Mouse (Mus musculus) G1E (cell line): Measurements from ENCODE around the gene Tcf21. TPM values are rescaled to one million over a fixed set of nuclear protein-coding genes. Genes with fewer than 3 reads are reported as not detected.

Experiments used
- ATAC-seq: 2 replicates; pipeline ENCODE4 v1.8.0; 2016; ENCODE audit warnings: mild to moderate bottlenecking; ENCODE audit not compliant: insufficient number of reproducible peaks, poor library complexity, low FRiP score, severe bottlenecking; ENCODE audit errors: extremely low read depth
- DNase-seq: peaks from one replicate; pipeline ENCODE4 v3.0.0; 2012; ENCODE audit warnings: low spot score
- H3K27me3 ChIP-seq: 2 replicates; pipeline ENCODE4 v1.6.1; 2012; ENCODE audit warnings: mild to moderate bottlenecking, low read length, inconsistent platforms; ENCODE audit not compliant: insufficient read depth
- H3K36me3 ChIP-seq: replicated peaks from 2 replicates; pipeline ENCODE3; 2012; ENCODE audit warnings: mild to moderate bottlenecking, inconsistent platforms
- H3K4me1 ChIP-seq: 2 replicates; pipeline ENCODE4 v1.6.1; 2012; ENCODE audit warnings: low read depth, low read length, inconsistent platforms, mixed read lengths; ENCODE audit not compliant: insufficient read depth
- H3K4me3 ChIP-seq: 2 replicates; pipeline ENCODE4 v1.5.1; 2012; ENCODE audit warnings: low read depth, mild to moderate bottlenecking, inconsistent platforms, low read length, moderate library complexity, mixed read lengths
- H3K9me3 ChIP-seq: replicated peaks from 2 replicates; pipeline ENCODE4 v1.6.1; 2012; ENCODE audit warnings: inconsistent platforms
- CTCF ChIP-seq: IDR thresholded peaks from 2 replicates; pipeline ENCODE4 v1.5.1; 2012; ENCODE audit warnings: low read depth, low read length, inconsistent platforms, mixed read lengths
- GATA1 ChIP-seq: IDR thresholded peaks from 2 replicates; pipeline ENCODE4 v1.6.1; 2012; ENCODE audit warnings: borderline replicate concordance, low read length, inconsistent platforms, mixed read lengths
- GATA2 ChIP-seq: IDR thresholded peaks from 2 replicates; pipeline ENCODE4 v1.6.1; 2012; ENCODE audit warnings: low read depth, low read length, inconsistent platforms, borderline replicate concordance
- POLR2AphosphoS5 ChIP-seq: IDR thresholded peaks from 2 replicates; pipeline ENCODE4 v1.6.1; 2012; ENCODE audit warnings: low read depth, low read length, inconsistent platforms; ENCODE audit not compliant: insufficient replicate concordance
- TAL1 ChIP-seq: conservative IDR thresholded peaks from 2 replicates; pipeline ENCODE4 v1.6.1; 2012; ENCODE audit warnings: low read depth, low read length, inconsistent platforms, mixed read lengths
- polyA plus RNA-seq: library from polyadenylated mRNA; stranded (reverse); fragments of >175 nt; gene quantifications from 2 replicates; pipeline ENCODE4 v1.2.3, GENCODE M21; 2012
- total RNA-seq, 2 experiments: library from RNA; stranded (forward) in 1 of 2; stranded (reverse) in 1 of 2; fragments of 200-1000 nt in 1 of 2; fragments of >200 nt in 1 of 2; fragmentation: Nextera tagmentation in 1 of 2; gene quantifications; 2 replicates each; pipeline ENCODE4 v1.2.3; 2014 to 2017

The Tcf21 gene
- total and polyA plus RNA-seq, 3 experiments, result not detected

- peaks cover 11% of the 10 kb centered on the region for H3K27me3 ChIP-seq
- H3K9me3 ChIP-seq, result no peaks in the 10 kb centered on the region
- no peak for TF ChIP-seq POLR2AphosphoS5
- no peak for TF ChIP-seq CTCF
- TF ChIP-seq TAL1, result no peak
- TF ChIP-seq GATA2, result no peak
- no peak for TF ChIP-seq GATA1
- ATAC-seq (no peak), DNase-seq (no peak)
- no peaks in the 10 kb centered on the region for H3K36me3 ChIP-seq
- no peak overlapping the region for H3K4me3 ChIP-seq
- H3K4me1 ChIP-seq, result no peaks in the 10 kb centered on the region
Measured at GRCm38 (mm10) chr10:22844731-22845130, 24.8 kb upstream of the Tcf21 start.

GRCm38 (mm10) chr10:22843440-22844361 lies 23.7 kb upstream of the Tcf21 start:
- no peak for ATAC-seq
- no peak overlapping the region for H3K4me3 ChIP-seq
- peaks cover 11% of the 10 kb centered on the region for H3K27me3 ChIP-seq

GRCm38 (mm10) chr10:22842781-22843439 lies 22.9 kb upstream of the Tcf21 start:
- no peaks in the 10 kb centered on the region for H3K36me3 ChIP-seq
- no peaks in the 10 kb centered on the region for H3K9me3 ChIP-seq
- ATAC-seq (no peak), DNase-seq (no peak)
- H3K27me3 ChIP-seq, result peaks cover 11% of the 10 kb centered on the region
- TF ChIP-seq POLR2AphosphoS5 (no peak), GATA1 (no peak), TAL1 (no peak)
- H3K4me1 ChIP-seq, result no peaks in the 10 kb centered on the region
- no peak overlapping the region for H3K4me3 ChIP-seq

More at GRCm38 (mm10) chr10:22843440-22844361, 23.7 kb upstream of the Tcf21 start:
- TF ChIP-seq POLR2AphosphoS5 (no peak), TAL1 (no peak), GATA2 (no peak), GATA1 (no peak), CTCF (no peak)
- no peak for DNase-seq
- Histone ChIP-seq H3K36me3 (no peaks in the 10 kb centered on the region), H3K9me3 (no peaks in the 10 kb centered on the region), H3K4me1 (no peaks in the 10 kb centered on the region)

GRCm38 (mm10) chr10:22842113-22842512 lies 22.1 kb upstream of the Tcf21 start:
- TF ChIP-seq GATA2, result no peak
- no peak for TF ChIP-seq GATA1
- TF ChIP-seq POLR2AphosphoS5, result no peak
- Histone ChIP-seq H3K4me3 (no peak overlapping the region), H3K36me3 (no peaks in the 10 kb centered on the region), H3K4me1 (no peaks in the 10 kb centered on the region), H3K9me3 (no peaks in the 10 kb centered on the region), H3K27me3 (peaks cover 11% of the 10 kb centered on the region)
- ATAC-seq (no peak), DNase-seq (no peak)

GRCm38 (mm10) chr10:22826244-22826643 lies 6.3 kb upstream of the Tcf21 start:
- DNase-seq (no peak), ATAC-seq (no peak)
- TF ChIP-seq GATA1 (no peak), CTCF (no peak), TAL1 (no peak), GATA2 (no peak), POLR2AphosphoS5 (no peak)
- Histone ChIP-seq H3K4me3 (no peak overlapping the region), H3K9me3 (no peaks in the 10 kb centered on the region), H3K27me3 (no peaks in the 10 kb centered on the region), H3K36me3 (no peaks in the 10 kb centered on the region), H3K4me1 (no peaks in the 10 kb centered on the region)

- DNase-seq (no peak), ATAC-seq (no peak)
- H3K9me3 ChIP-seq, result no peaks in the 10 kb centered on the region
- no peaks in the 10 kb centered on the region for H3K36me3 ChIP-seq
- no peak overlapping the region for H3K4me3 ChIP-seq
- TF ChIP-seq POLR2AphosphoS5 (no peak), CTCF (no peak), TAL1 (no peak), GATA1 (no peak), GATA2 (no peak)
- H3K4me1 ChIP-seq, result no peaks in the 10 kb centered on the region
- H3K27me3 ChIP-seq, result peaks cover 14% of the 10 kb centered on the region
Measured at GRCm38 (mm10) chr10:22822896-22823295, 2.9 kb upstream of the Tcf21 start.

- Histone ChIP-seq H3K27me3 (peaks cover 18% of the 10 kb centered on the region), H3K4me3 (no peak overlapping the region), H3K9me3 (no peaks in the 10 kb centered on the region), H3K4me1 (no peaks in the 10 kb centered on the region), H3K36me3 (no peaks in the 10 kb centered on the region)
- ATAC-seq, result no peak
- TF ChIP-seq GATA2 (no peak), POLR2AphosphoS5 (no peak), TAL1 (no peak), CTCF (no peak), GATA1 (no peak)
- DNase-seq, result no peak
Measured at GRCm38 (mm10) chr10:22822486-22822885, 2.5 kb upstream of the Tcf21 start.
